Mouse (Mus musculus): ENCODE results near the gene Fdxr.

DNA sequence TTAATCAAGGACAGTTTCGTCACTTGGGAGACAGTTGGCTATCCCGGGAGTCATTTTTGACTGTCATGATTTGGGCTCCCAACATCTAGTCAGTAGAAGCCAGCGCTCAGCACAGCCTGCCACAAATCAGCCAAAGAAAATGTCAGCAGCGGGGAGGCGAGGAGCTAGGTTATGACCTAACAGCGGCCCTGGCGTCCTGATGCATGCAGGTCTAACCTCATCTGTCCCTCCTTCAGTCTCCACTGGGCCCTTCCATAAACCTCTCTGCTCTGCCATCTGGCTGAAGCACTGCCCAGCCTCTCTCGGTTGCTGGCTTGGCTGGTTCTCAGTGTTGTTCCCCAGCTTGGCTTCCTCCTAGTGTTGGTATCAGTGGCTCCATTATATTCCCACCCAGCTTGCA, 5.4 kb upstream of the Fdxr start:
- no peak for TF ChIP-seq CTCF (IDR thresholded peaks at IDR 0.05)
- no peak for TF ChIP-seq EP300 (IDR thresholded peaks at IDR 0.05)
